Mouse (Mus musculus): ENCODE measurements at regions not wholly inside any gene's neighbourhood (a gene's known extent, or its start where the extent isn't known, plus 50 kb on each side); places are given as distances from the start of the nearest gene placed in this dataset.

- DNase-seq = no peak
Observed at GRCm38 (mm10) chr8:49631286-49631685, 787.5 kb upstream of the Tenm3 start.

DNA sequence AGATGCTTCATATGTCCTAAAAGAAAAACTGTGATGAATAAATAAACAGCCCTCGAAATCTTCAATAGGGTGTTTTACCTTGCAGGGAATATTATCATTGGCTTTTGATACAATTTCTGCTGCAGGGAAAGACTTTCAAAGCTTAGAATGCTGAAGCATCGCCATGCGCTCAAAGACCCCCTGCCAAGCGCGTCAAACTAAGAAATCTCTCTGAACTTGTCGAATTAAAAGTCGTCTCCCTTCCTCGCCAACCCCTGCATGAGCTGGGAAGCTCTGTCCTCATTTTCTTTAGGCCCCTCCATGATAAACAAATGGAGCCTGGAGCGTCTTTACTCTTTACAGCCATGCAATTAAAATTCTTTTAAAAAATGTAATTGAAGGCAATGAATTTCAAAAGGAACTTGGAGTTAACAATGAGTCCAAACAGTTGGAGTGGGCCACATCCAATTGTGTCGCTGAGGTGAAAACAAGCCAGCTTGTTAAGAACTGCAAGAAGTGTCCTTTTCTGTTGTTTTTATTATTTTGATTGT, 784.3 kb upstream of the Tenm3 start:
- no peak for DNase-seq

GRCm38 (mm10) chr8:49595501-49595900, 751.8 kb upstream of the Tenm3 start:
- DNase-seq = no peak

GRCm38 (mm10) chr8:49567423-49567822, 723.7 kb upstream of the Tenm3 start:
- DNase-seq = no peak

GRCm38 (mm10) chr8:49563499-49564279, 719.9 kb upstream of the Tenm3 start:
- no peak for DNase-seq

GRCm38 (mm10) chr8:49562976-49563375, 719.2 kb upstream of the Tenm3 start:
- DNase-seq = no peak

GRCm38 (mm10) chr8:49555724-49556457, 712.1 kb upstream of the Tenm3 start:
- DNase-seq = no peak

- DNase-seq = no peak
Observed at GRCm38 (mm10) chr8:49553175-49553574, 709.4 kb upstream of the Tenm3 start.

GRCm38 (mm10) chr8:49543321-49543720, 699.6 kb upstream of the Tenm3 start:
- DNase-seq = no peak

- no peak for DNase-seq
Observed at GRCm38 (mm10) chr8:49541337-49541736, 697.6 kb upstream of the Tenm3 start.

DNA sequence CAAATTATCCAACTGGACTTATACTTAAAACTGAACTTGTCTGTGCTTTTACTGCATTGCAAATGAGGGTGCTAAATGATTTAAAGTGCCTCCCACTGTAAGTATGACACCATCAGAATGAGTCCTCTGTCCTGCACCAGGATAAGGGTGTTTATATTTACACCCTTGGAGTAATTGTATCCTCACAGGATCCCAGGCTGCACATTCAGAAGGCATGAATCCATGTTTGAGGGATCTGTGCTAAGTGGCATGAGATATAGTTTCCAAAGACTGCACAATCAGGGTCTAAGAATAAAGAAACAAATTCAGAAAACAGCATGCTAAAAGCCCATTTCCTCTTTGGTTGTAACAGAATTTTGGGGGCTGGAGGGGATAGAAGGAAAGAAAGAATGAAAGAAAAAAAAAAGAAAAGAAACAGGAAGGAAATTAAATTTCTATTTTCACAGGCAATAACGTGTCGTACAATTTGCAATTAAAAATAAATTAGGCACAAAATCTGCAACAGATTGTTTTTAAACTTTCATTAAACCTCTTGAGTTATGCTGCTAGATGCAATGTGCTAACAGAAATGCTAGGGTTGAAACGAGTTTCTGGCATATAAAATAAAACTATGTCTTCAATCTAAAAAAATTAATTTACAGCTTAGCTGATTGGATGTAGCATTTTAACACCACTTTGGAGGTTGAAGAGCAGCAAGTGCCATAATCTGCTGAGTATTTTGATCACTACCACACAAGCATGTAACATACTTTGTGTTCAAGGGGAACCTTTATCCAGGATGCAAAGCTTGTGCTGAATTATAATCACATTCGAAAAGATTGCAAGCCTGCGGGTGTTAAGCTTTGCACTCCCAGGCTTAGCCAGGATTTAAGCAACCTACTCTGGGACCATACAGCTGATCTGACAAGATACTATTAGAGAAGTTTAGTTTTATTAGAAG, 689.9 kb upstream of the Tenm3 start:
- DNase-seq = no peak

DNA sequence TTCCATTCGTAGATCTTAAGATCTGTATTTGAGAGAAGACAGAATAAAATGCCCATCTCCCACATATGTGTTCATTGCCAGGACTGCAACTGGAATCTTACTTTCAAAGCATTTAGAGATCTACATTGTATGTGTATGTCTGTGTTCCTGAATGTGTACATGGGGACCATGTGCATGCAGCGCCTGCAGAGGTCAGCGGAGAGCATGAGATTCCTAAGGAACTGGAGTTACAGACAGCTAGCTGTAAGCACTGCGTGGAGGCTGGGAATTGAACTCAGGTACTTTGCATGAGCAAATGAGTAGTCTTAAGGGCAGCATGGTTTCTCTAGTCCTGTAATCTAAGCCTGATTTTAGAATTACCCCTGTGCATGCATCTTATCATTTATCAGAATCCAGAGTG, 685.5 kb upstream of the Tenm3 start:
- no peak for DNase-seq

DNA sequence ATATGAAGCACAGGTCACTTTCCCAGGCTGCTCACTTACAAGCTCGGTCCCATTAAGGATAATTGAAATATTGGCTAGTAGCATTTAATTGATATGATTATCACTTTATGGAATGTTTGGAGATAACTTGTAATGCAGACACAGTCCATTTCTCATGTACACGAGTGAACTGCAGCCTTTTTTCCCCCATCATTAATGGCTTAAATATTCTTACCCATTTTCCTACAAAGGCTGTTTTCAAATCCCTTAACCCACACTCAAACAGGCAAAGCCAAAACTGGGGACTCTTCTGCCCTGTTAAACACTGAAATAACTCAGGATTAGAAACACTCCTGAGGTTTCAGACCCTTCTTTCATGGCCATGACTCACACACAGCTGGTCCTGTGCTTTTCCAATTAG, 649.2 kb upstream of the Tenm3 start:
- DNase-seq = no peak

DNA sequence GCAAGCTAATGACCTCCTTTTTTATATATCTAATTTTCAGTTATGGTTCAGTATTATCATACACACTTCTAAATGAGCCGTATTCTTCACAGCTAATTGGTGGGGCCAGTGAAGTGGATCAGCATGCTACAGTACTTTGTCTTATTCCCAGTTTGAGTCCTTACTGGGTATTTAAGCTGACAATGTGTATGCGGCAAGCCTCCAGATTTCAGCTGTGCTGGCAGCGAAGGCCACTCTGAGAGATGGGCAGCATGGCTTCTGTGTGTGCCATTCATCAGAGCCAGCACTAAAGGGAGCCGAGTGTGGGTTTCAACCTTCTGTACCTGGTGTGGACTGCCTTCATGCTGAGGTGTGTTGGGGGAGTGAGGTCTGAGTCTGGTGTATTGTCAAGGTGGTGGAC, 641.5 kb upstream of the Tenm3 start:
- no peak for DNase-seq

DNA sequence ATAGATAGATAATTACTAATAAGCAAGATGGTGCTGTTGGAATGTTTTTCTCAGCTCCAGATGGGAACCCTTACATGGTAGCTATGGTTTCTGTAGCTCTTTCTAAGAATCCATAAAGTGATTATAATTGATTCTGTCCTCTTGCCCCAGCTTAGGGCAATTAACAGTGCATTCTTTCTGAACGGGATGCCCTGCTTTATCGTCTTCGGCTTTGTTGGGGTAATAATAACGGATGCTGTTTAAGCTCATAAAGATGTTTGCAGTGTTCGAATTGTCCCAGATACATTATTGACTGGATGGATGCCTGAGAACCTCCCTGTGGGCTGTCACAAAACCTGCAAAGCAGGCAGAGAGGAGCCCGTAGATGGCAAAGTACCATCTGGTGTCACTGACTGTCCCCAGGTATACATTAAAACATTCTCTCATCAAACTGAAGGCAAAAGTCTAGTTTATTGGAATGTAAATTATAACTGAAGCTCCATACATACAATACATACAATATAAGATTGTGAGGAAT, 637.8 kb upstream of the Tenm3 start:
- DNase-seq = no peak

DNA sequence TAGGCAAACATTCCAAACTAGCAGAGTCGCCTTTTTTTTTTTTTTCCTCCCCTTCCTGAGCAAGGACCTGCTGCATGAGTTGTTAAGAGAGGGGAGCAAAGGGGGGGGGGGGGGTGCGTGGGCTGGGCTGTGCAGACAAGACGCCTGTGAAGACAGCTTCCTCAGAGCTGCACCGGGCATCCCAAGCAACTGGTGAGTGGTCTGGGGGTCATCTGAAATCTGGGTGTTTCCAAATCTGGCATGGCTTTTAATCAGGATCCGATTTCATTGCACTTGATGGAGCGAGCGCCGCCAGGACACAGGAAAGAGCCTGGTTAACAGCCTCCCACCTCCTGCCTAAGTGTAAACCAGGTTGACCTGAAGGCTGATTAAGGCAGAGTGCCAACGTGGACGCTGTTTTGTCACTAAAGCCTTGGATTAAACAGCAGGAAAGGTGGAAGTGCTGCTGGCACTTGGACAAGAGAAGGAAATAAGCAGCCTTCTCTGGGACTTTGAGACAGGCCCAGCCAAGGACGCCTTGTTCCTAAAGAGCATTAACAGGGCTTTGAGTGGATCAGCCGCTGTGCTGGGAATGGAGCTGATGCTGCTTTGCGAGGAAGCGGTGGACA, 622.3 kb upstream of the Tenm3 start:
- DNase-seq = no peak

DNA sequence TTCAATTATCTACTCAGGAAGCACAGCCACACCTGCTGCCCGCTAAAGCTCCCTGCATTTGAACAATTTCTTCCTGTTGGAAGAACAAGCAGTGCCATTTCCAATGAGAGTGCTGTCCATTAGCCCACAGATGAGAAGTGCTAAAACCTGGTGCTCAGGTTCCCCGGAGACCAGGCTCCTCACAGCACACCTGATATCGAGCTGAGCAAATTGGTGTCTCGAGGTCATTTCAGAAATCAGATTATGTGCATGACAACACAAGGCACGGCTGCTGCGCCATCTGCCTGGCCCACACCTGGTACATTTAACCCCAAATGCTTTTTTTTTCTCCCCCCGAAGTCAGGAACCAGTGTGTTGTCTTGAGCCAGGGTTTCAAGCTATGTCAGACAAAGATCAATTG, 621.3 kb upstream of the Tenm3 start:
- DNase-seq = no peak

DNA sequence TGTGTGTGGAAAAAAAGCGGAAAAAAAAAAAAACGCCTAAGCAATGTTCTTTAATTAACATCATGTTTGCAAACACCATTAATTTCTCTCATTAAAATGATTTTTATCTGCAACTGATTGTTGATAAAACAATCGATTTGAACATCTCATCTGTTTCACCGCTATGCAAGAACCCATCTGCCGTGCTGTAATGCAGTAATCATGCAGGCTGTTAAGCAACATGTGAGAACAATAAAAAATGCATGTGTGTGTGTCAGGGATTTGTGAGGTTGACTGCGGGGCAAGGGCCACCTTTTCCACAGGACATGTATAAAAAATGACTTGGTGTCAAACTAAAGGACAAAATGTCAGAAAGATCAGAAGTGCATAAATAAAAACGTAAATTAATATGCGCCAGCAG, 618.9 kb upstream of the Tenm3 start:
- DNase-seq = no peak

DNA sequence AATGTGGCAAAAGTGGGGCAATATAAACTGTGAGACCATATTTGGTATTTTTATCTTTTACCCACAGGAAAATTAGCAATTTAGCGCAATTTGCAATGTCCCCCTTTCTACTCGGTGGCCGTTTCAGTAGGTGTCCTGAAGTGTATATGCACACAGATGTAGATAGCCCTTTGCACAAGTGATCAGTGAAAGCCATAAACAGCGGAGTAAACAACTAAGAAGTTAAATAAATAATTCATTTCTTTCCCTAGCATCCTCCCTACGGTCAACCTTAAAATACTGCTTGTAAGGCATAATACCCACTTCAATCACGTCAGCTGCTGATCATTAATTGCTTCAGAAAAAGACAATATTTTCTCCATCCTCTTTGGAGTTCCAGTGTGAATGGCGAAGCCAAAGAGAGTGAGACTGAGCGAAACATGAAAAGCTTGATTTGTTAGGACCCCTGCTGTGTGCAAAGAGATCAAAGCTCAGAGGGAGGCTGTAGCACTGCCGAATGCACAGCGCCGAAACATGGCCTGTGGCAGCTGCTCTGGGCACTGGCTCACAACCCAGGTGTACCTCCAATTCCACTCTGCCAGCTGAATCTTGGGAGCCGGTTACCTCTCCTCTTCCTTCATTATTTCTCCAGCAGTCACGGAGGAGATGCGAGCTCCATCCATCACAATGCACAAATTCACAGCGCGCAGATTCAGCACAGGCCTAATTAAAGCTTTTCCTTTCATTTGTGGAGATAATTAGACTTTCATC, 618.1 kb upstream of the Tenm3 start:
- no peak for DNase-seq

GRCm38 (mm10) chr8:49445444-49445843, 601.7 kb upstream of the Tenm3 start:
- DNase-seq = no peak

GRCm38 (mm10) chr8:49441270-49441669, 597.5 kb upstream of the Tenm3 start:
- no peak for DNase-seq

DNA sequence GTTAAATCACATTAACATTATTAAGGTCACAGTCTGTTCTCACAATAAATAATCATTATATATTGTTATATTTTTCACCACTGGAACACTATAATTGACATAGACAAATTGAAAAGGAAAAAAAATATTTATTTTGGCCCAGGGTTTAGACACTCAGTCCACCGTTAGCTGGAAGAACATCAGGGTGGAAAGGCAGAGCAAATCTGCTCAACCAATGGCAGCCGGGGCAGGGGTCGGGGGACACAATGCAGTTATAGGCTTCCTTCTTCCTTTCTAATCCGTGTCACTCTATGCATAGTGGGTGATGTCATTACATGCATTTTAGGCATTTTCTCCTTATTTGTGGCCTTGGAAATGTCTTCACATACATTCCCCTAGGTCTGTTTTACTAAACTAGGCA, 552.8 kb upstream of the Tenm3 start:
- no peak for DNase-seq
